ENCODE assay signal across 28 mouse cellular contexts in genomic region chr15:88552852-88553251, GRCm38 (mm10). TPM values are rescaled to one million over a fixed set of nuclear protein-coding genes. Genes with fewer than 3 reads are reported as not detected.
"Had no signal": no experiment of that assay in that cellular context is flagged by ENCODE, and none has a peak within 500 bp of the region (broad histone marks: within the 10 kb centered on the region; RNA-seq: fewer than 3 reads in every experiment).

No protein-coding gene starts in this region.

- H3K27ac ChIP-seq: kidney, postnatal 0 days; liver, embryonic 13.5 days; stomach, embryonic 15.5 days had no signal

- H3K27me3 ChIP-seq: liver, embryonic 13.5 days; stomach, embryonic 15.5 days had no signal

- H3K4me1 ChIP-seq: liver, embryonic 13.5 days; stomach, embryonic 15.5 days had no signal

- DNase-seq: kidney, postnatal 25 days; liver, embryonic 13.5 days; lung, adult 2 months; lung, postnatal 14 days; lung, postnatal 4 days; midbrain, embryonic 14.5 days; right cerebral cortex, postnatal 14 days; spleen, adult 18-20 months; thymus, postnatal 25 days had no signal

- H3K4me3 ChIP-seq: liver, embryonic 13.5 days; stomach, embryonic 15.5 days had no signal

RNA-seq across cellular contexts. Expression of gene Zdhhc25, which starts 47.2 kb away (rescaled TPM):
- total RNA-seq: layer of hippocampus, adult 8-10 months; layer of hippocampus, postnatal 10 days; left cerebral cortex, postnatal 36 days; liver, adult 2 months; megakaryocyte progenitor cell, adult 5-6 weeks; megakaryocyte-erythroid progenitor cell, adult 5-6 weeks; midbrain, postnatal 0 days had no signal
- polyA plus RNA-seq: kidney, embryonic 14.5 days; kidney, postnatal 0 days; large intestine, adult 2 months; limb, embryonic 11.5 days; limb, embryonic 14.5 days; liver, adult 2 months; liver, embryonic 13.5 days; liver, embryonic 16.5 days; lung, adult 2 months; lung, embryonic 16.5 days; midbrain, embryonic 11.5 days; midbrain, embryonic 14.5 days; midbrain, postnatal 0 days; neural tube, embryonic 11.5 days; neural tube, embryonic 14.5 days; stomach, embryonic 15.5 days; thymus, postnatal 0 days had no signal
